Mouse (Mus musculus): ENCODE results near the gene Dapk3. TPM values are rescaled to one million over a fixed set of nuclear protein-coding genes. Genes with fewer than 3 reads are reported as not detected.
A peak's percentile ranks its signal among the peaks of the same experiment; 100 is the strongest.

The Dapk3 gene
- total and polyA plus RNA-seq, 2 experiments from 2014 or later = 56.7 to 60.9 TPM

DNA sequence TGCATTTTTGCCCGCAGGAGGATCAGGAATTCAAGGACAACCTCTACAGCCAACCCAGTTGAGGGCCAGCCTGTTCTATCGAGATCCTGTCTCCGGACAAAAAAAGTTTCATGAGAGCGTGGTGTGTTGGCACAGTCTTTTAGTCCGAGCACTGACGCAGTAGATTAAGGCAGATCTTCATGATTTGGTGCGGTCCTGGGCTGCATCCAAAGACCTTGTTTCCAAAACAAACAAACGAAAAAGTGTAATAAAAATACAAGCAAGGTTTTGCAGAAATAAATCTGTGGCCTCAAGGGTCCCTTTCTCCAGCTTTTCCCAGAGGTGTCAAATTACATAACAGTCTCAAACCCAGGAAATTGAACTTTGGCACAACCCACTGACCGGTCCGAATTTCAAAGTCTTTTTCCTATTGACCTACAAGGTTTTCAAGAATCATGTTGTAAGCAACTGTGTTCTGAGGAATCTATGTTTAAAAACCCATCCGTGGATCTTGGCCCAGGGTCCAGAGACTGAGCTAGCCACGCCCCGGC lies 6.8 kb upstream of the Dapk3 start:
- peak overlapping the region; percentile 58 for H3K27ac ChIP-seq (ENCODE audit: low read depth, low read length)
- peak overlapping the region; percentile 88 for H3K4me3 ChIP-seq (ENCODE audit: low read depth, low read length)
- peak overlapping the region; percentile 60 for H3K4me2 ChIP-seq (ENCODE audit: low read depth, low read length, poor library complexity, severe bottlenecking)
- no peaks in the 10 kb centered on the region for H3K4me1 ChIP-seq (ENCODE audit: insufficient read depth, low read length)
- no peak for TF ChIP-seq CTCF (IDR thresholded peaks at IDR 0.05)
- H3K27me3 ChIP-seq (ENCODE audit: insufficient read depth, low read length) = no peaks in the 10 kb centered on the region
- H3K36me3 ChIP-seq (ENCODE audit: insufficient read depth, low read length) = peaks cover 29% of the 10 kb centered on the region
- no peak for DNase-seq (ENCODE audit: low spot score)
- peak overlapping the region; percentile 2; the same call in 1 of the 2 replicates for H3K9ac ChIP-seq (replicated peaks; ENCODE audit: low read length, poor library complexity, severe bottlenecking)
- no peak for ATAC-seq (ENCODE audit: low FRiP score)
- no peaks in the 10 kb centered on the region for H3K9me3 ChIP-seq (ENCODE audit: low read length)
- WGBS = 4% methylated on average over 13 of the region's 13 CpGs

- Histone ChIP-seq H3K9ac (replicated peaks; ENCODE audit: low read length, poor library complexity, severe bottlenecking) (peak within 1 kb of the TSS; percentile 94), H3K36me3 (ENCODE audit: insufficient read depth, low read length) (peaks cover 35% of the 10 kb centered on the region), H3K4me1 (ENCODE audit: insufficient read depth, low read length) (no peaks in the 10 kb centered on the region), H3K27ac (ENCODE audit: low read depth, low read length) (peak within 1 kb of the TSS; percentile 94), H3K4me3 (ENCODE audit: low read depth, low read length) (peak within 1 kb of the TSS; percentile 88), H3K27me3 (ENCODE audit: insufficient read depth, low read length) (no peaks in the 10 kb centered on the region), H3K9me3 (ENCODE audit: low read length) (no peaks in the 10 kb centered on the region), H3K4me2 (ENCODE audit: low read depth, low read length, poor library complexity, severe bottlenecking) (peak within 1 kb of the TSS; percentile 60)
- DNase-seq (ENCODE audit: low spot score) (peak; percentile 98), ATAC-seq (ENCODE audit: low FRiP score) (peak; percentile 77)
- under 1% methylated on average over 76 of the region's 77 CpGs for WGBS
- TF ChIP-seq CTCF (IDR thresholded peaks at IDR 0.05) = no peak
Observed at GRCm38 (mm10) chr10:81176466-81177271, 6.1 kb upstream of the Dapk3 start, which contains the start of gene Eef2. Eef2 (plus strand) TSS chr10:81176631.

- no peaks in the 10 kb centered on the region for H3K9me3 ChIP-seq (ENCODE audit: low read length)
- DNase-seq (ENCODE audit: low spot score) (no peak), ATAC-seq (ENCODE audit: low FRiP score) (no peak)
- WGBS = 10% methylated on average over 16 of the region's 16 CpGs
- no peaks in the 10 kb centered on the region for H3K27me3 ChIP-seq (ENCODE audit: insufficient read depth, low read length)
- no peak overlapping the region for H3K27ac ChIP-seq (ENCODE audit: low read depth, low read length)
- H3K4me3 ChIP-seq (ENCODE audit: low read depth, low read length) = peak overlapping the region; percentile 88
- H3K36me3 ChIP-seq (ENCODE audit: insufficient read depth, low read length) = peaks cover 39% of the 10 kb centered on the region
- no peaks in the 10 kb centered on the region for H3K4me1 ChIP-seq (ENCODE audit: insufficient read depth, low read length)
- H3K4me2 ChIP-seq (ENCODE audit: low read depth, low read length, poor library complexity, severe bottlenecking) = peak overlapping the region; percentile 60
- H3K9ac ChIP-seq (replicated peaks; ENCODE audit: low read length, poor library complexity, severe bottlenecking) = peak overlapping the region; percentile 94
- no peak for TF ChIP-seq CTCF (IDR thresholded peaks at IDR 0.05)
Observed at GRCm38 (mm10) chr10:81177491-81177925, 5.3 kb upstream of the Dapk3 start.

GRCm38 (mm10) chr10:81177958-81178712 lies 4.7 kb upstream of the Dapk3 start:
- H3K27me3 ChIP-seq (ENCODE audit: insufficient read depth, low read length) = no peaks in the 10 kb centered on the region
- no peak for ATAC-seq (ENCODE audit: low FRiP score)
- H3K4me3 ChIP-seq (ENCODE audit: low read depth, low read length) = peak overlapping the region; percentile 88
- 71% methylated on average over 14 of the region's 14 CpGs for WGBS
- peaks cover 39% of the 10 kb centered on the region for H3K36me3 ChIP-seq (ENCODE audit: insufficient read depth, low read length)
- no peak for DNase-seq (ENCODE audit: low spot score)
- peak overlapping the region; percentile 94; the same call in 1 of the 2 replicates for H3K9ac ChIP-seq (replicated peaks; ENCODE audit: low read length, poor library complexity, severe bottlenecking)
- no peaks in the 10 kb centered on the region for H3K9me3 ChIP-seq (ENCODE audit: low read length)
- H3K4me2 ChIP-seq (ENCODE audit: low read depth, low read length, poor library complexity, severe bottlenecking) = peak overlapping the region; percentile 60
- no peaks in the 10 kb centered on the region for H3K4me1 ChIP-seq (ENCODE audit: insufficient read depth, low read length)
- TF ChIP-seq CTCF (IDR thresholded peaks at IDR 0.05) = no peak
- no peak overlapping the region for H3K27ac ChIP-seq (ENCODE audit: low read depth, low read length)

- TF ChIP-seq CTCF (IDR thresholded peaks at IDR 0.05) = no peak
- ATAC-seq (ENCODE audit: low FRiP score) (no peak), DNase-seq (ENCODE audit: low spot score) (no peak)
- no peak overlapping the region for H3K27ac ChIP-seq (ENCODE audit: low read depth, low read length)
- peaks cover 3% of the 10 kb centered on the region; the same call in 1 of the 2 replicates for H3K4me1 ChIP-seq (ENCODE audit: insufficient read depth, low read length)
- no peak overlapping the region for H3K9ac ChIP-seq (replicated peaks; ENCODE audit: low read length, poor library complexity, severe bottlenecking)
- no peaks in the 10 kb centered on the region for H3K9me3 ChIP-seq (ENCODE audit: low read length)
- H3K4me3 ChIP-seq (ENCODE audit: low read depth, low read length) = no peak overlapping the region
- H3K36me3 ChIP-seq (ENCODE audit: insufficient read depth, low read length) = peaks cover 39% of the 10 kb centered on the region
- no peak overlapping the region for H3K4me2 ChIP-seq (ENCODE audit: low read depth, low read length, poor library complexity, severe bottlenecking)
- no peaks in the 10 kb centered on the region for H3K27me3 ChIP-seq (ENCODE audit: insufficient read depth, low read length)
- 92% methylated on average over 11 of the region's 11 CpGs for WGBS
Observed at GRCm38 (mm10) chr10:81178927-81179326, 3.9 kb upstream of the Dapk3 start.

All from midbrain, postnatal 0 days (tissue).